Mouse (Mus musculus): ENCODE data around the gene Ap4m1.

DNA sequence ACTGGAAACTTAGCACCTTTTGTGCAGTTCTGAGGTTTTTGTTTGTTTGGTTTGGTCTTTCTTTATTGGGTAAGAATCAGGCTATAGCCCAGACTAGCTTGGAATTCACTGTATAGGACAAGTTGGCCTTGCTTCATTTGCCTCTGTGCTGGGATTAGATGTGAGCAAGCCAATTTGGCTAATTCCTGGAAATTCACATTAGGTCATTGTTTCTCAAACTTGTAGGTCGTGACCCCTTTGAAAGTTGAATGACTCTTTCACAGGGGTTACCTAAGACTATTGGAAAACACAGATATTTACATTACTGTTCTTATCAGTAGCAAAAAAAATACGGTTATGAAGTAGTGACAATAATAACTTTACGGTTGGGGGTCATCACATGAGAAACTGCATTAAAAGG lies 17.4 kb upstream of the Ap4m1 start:
- TF ChIP-seq EP300 (IDR thresholded peaks at IDR 0.05; ENCODE audit: low read depth) (no peak), CTCF (IDR thresholded peaks at IDR 0.05; ENCODE audit: low read depth) (no peak)
